Mouse (Mus musculus) neural tube, embryonic 11.5 days (tissue): ENCODE data around the gene Akr7a5. TPM values are rescaled to one million over a fixed set of nuclear protein-coding genes. Genes with fewer than 3 reads are reported as not detected.
A peak's percentile ranks its signal among the peaks of the same experiment; 100 is the strongest.

Source experiments
- ATAC-seq: fragments of 200-750 bp; cut with Nextera tagmentation; 2 replicates; pipeline ENCODE4 v1.8.0; 2017; ENCODE audit warnings: moderate number of reproducible peaks, mild to moderate bottlenecking, moderate TSS enrichment, moderate library complexity; ENCODE audit not compliant: insufficient read depth, low FRiP score, low TSS enrichment
- DNase-seq: peaks from one replicate; pipeline ENCODE4 v3.0.0-alpha.2; 2015; ENCODE audit warnings: low spot score
- H3K27ac ChIP-seq: fragments of 300-500 bp; sonication (generic); 2 replicates; pipeline ENCODE4 v1.5.1; 2014; ENCODE audit warnings: low read depth, mild to moderate bottlenecking, low read length
- H3K27me3 ChIP-seq: fragments of 300-500 bp; sonication (generic); 2 replicates; pipeline ENCODE4 v1.6.1; 2014; ENCODE audit warnings: mild to moderate bottlenecking, low read length, mixed read lengths; ENCODE audit not compliant: control insufficient read depth, insufficient read depth
- H3K36me3 ChIP-seq: fragments of 300-500 bp; sonication (generic); 2 replicates; pipeline ENCODE4 v1.6.1; 2014; ENCODE audit warnings: mild to moderate bottlenecking, low read length, moderate library complexity, mixed read lengths; ENCODE audit not compliant: control insufficient read depth, insufficient read depth
- H3K4me1 ChIP-seq: fragments of 300-500 bp; sonication (generic); 2 replicates; pipeline ENCODE4 v1.6.1; 2014; ENCODE audit warnings: low read length, mixed read lengths; ENCODE audit not compliant: control insufficient read depth, insufficient read depth
- H3K4me2 ChIP-seq: fragments of 300-500 bp; sonication (generic); 2 replicates; pipeline ENCODE4 v1.6.1; 2014; ENCODE audit warnings: low read depth, mild to moderate bottlenecking, moderate library complexity
- H3K4me3 ChIP-seq: fragments of 300-500 bp; sonication (generic); 2 replicates; pipeline ENCODE4 v1.5.1; 2014; ENCODE audit warnings: low read depth, low read length
- H3K9ac ChIP-seq: fragments of 300-500 bp; sonication (generic); 2 replicates; pipeline ENCODE4 v1.6.1; 2014; ENCODE audit warnings: mild to moderate bottlenecking, low read length
- H3K9me3 ChIP-seq: fragments of 300-500 bp; sonication (generic); 2 replicates; pipeline ENCODE4 v1.6.1; 2016; ENCODE audit warnings: low read length; ENCODE audit not compliant: control insufficient read depth
- WGBS: fragments of 180-500 bp; shearing (Covaris S2); extraction: QIAGEN DNeasy Blood & Tissue Kit; methylation state at CpG from one replicate; pipeline ENCODE4 v1.1.7; 2014; 5-methylcytosine and 5-hydroxymethylcytosine counted together
- polyA plus RNA-seq: library from polyadenylated mRNA; unstranded; fragments of >200 nt; fragmentation: Nextera tagmentation; extraction: Ambion mirVana; gene quantifications from 2 replicates; pipeline ENCODE4 v1.2.1, GENCODE M21; 2014

Gene Akr7a5
- polyA plus RNA-seq, 1 experiment from 2014 or later: 73.8 TPM

DNA sequence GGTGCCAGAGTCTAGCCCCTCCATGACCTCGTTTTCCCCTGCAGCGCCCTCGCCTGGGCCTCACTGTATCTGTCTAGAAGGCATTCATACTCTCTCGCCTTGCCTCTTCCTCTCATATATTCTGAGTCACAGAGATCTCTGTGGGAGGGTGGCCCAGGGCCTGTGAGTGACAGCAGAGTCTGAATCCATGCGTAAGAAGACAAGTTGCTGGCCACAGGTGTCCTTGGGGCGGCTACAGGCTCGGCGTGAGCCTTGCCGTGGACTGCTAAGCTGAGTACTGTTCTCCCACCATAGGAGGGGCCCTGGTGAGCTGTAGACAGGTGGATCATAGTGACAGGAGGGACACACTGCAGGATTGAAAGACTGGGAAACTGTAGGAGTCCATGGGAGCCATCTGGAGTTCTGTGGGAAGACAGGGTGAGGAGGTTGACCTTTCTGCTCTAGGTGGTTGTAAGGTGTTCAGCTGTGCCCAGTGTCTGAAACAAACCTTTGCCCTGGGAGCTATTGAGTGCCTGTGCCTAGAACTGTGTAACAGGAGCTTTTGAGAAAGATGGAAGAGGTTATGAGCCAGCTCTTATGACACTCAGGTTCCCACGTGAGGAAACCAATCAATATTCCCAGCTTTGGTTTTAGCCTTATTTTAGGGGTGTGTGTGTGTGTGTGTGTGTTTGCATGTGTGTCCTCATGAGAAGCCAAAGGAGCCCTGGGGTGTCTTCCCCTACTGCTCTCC lies 37.4 kb upstream of the Akr7a5 start:
- no peak for ATAC-seq
- Histone ChIP-seq H3K4me1 (no peaks in the 10 kb centered on the region), H3K27me3 (no peaks in the 10 kb centered on the region), H3K27ac (no peak overlapping the region), H3K9ac (no peak overlapping the region), H3K36me3 (peaks cover 5% of the 10 kb centered on the region), H3K9me3 (no peaks in the 10 kb centered on the region), H3K4me2 (no peak overlapping the region), H3K4me3 (no peak overlapping the region)
- WGBS: 88% methylated on average over 10 of the region's 10 CpGs
- no peak for DNase-seq

DNA sequence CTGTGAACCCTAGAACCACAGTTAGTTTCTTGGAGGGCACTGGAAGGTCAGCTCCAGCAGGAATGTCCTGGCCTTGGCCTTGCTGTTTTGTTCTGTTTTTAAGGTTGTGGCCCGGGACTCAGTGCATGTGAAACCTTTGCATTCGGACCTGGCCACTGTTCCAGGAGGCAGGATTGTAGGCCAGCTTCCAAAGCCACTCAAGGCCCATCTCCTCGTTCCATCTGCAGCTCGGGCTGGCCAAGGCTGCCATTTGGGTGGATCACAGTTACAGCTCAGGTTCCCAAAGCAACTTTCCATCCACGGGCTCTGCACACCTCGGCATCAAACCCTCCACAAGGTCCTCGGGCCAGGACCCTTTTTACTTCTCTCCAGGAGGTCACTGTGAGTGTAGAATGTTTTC lies 36.0 kb upstream of the Akr7a5 start:
- WGBS: 92% methylated on average over 7 of the region's 7 CpGs
- DNase-seq (no peak), ATAC-seq (no peak)
- H3K4me1 ChIP-seq: no peaks in the 10 kb centered on the region
- H3K36me3 ChIP-seq: peaks cover 2% of the 10 kb centered on the region; the same call in 1 of the 2 replicates
- H3K27ac ChIP-seq: no peak overlapping the region
- H3K4me3 ChIP-seq: no peak overlapping the region
- no peaks in the 10 kb centered on the region for H3K9me3 ChIP-seq
- no peak overlapping the region for H3K9ac ChIP-seq
- no peaks in the 10 kb centered on the region for H3K27me3 ChIP-seq
- no peak overlapping the region for H3K4me2 ChIP-seq

DNA sequence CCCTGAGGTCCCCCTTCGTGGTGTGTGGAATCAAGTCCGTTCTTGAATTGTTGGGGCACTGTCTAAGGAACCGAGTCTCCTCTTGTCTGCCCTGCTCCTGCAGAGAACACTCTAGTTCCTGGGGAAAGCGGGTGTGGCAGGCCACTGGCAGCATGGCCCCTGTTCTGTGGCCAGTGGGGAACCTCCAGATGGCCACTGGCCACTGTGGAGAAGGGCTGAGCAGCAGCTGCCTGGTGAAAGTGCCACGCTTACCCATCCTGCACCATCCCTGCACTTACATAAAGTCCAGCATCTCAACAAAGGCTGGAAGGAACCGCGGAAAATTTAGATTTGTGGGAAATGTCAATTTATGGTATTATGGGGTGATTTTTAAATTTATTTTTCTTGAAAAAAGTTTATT lies 34.1 kb upstream of the Akr7a5 start:
- Histone ChIP-seq H3K27ac (no peak overlapping the region), H3K4me2 (no peak overlapping the region), H3K36me3 (peaks cover 2% of the 10 kb centered on the region), H3K9me3 (no peaks in the 10 kb centered on the region), H3K9ac (no peak overlapping the region), H3K4me3 (no peak overlapping the region), H3K4me1 (peaks cover under 1% of the 10 kb centered on the region; the same call in 1 of the 2 replicates), H3K27me3 (no peaks in the 10 kb centered on the region)
- WGBS: 89% methylated on average over 7 of the region's 7 CpGs
- DNase-seq (no peak), ATAC-seq (no peak)

DNA sequence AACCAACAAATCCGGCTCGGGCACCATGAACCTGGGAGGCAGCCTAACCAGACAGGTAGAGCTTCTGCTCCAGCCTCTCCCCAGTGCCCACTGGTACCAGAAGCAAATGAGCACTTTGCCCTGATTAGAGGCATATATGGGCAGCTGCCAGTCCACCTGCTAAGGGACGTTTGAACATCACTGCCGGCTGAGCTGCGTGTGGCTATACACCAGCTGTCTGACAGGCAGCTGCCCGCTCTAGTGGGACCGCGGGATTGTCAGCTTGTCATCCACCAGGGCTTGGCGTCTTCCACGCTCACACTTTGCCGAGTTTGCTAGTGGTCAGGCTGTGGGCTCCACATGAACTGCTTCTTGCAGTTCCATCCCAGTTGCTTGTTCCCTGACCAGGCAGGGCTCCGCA lies 30.0 kb upstream of the Akr7a5 start:
- 92% methylated on average over 12 of the region's 12 CpGs for WGBS
- no peak overlapping the region for H3K9ac ChIP-seq
- H3K27me3 ChIP-seq: no peaks in the 10 kb centered on the region
- no peak for ATAC-seq
- no peaks in the 10 kb centered on the region for H3K9me3 ChIP-seq
- peaks cover 3% of the 10 kb centered on the region for H3K36me3 ChIP-seq
- H3K4me1 ChIP-seq: peaks cover 20% of the 10 kb centered on the region
- H3K4me3 ChIP-seq: no peak overlapping the region
- no peak for DNase-seq
- no peak overlapping the region for H3K27ac ChIP-seq
- H3K4me2 ChIP-seq: no peak overlapping the region

DNA sequence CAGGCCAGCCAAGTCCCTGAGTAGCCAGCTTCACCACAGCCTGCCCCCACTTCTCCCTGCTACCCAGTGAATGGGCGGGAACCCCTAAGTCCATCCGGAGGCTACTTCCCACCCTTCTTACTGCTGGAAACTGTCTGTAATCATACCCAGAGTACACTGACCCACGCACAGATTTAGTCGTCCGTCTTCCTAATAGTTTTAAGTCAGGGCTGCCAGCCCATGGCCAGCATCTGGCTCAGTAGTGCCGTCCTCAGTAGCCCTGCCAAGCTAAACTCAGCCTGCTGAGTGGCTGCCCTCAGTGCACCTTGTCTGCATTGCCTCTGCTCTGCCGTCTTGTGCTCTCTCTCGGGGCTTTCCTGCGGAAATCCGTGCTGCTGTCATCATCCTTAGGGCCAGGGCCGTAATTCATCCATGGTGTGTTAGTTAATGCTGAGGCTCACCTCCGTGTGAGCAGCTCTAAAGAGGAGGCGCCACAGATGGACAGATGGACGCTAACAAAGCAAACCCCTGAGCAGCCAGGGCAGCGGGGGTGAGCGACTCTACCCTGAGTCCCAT lies 28.7 kb upstream of the Akr7a5 start:
- no peak overlapping the region for H3K9ac ChIP-seq
- peaks cover 20% of the 10 kb centered on the region for H3K4me1 ChIP-seq
- DNase-seq (no peak), ATAC-seq (no peak)
- H3K36me3 ChIP-seq: peaks cover 2% of the 10 kb centered on the region
- H3K9me3 ChIP-seq: no peaks in the 10 kb centered on the region
- H3K27me3 ChIP-seq: no peaks in the 10 kb centered on the region
- H3K4me2 ChIP-seq: no peak overlapping the region
- H3K4me3 ChIP-seq: no peak overlapping the region
- 61% methylated on average over 16 of the region's 16 CpGs for WGBS
- peak overlapping the region; percentile 60 for H3K27ac ChIP-seq

DNA sequence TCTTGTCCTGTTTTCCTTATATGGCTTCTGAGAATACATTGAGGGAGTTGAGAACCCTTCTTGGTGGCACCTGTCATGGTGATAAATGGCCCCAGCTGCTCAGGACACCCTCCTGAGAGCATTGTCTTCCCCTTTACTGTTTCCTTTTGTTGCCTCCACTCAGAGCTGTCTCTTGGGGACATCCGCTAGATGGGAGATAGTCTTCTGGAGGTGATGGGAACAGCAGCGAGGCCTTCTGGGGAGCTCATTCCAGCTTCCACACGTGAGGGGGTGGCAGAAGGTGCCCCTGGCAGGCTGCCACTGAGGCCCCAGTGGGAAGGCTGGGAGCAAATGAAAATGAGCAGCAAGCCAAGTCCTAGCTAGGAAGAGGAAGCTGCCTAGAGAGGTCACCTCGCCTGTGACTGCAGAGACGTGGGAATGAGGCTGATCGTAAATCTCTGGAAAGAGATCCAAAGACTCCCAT lies 27.6 kb upstream of the Akr7a5 start:
- Histone ChIP-seq H3K4me2 (no peak overlapping the region), H3K4me3 (no peak overlapping the region), H3K9ac (no peak overlapping the region), H3K4me1 (peaks cover 20% of the 10 kb centered on the region), H3K27me3 (no peaks in the 10 kb centered on the region), H3K36me3 (peaks cover 2% of the 10 kb centered on the region), H3K27ac (peak overlapping the region; percentile 60), H3K9me3 (no peaks in the 10 kb centered on the region)
- 34% methylated on average over 6 of the region's 6 CpGs for WGBS
- peak; percentile 33 for DNase-seq
- ATAC-seq: no peak

DNA sequence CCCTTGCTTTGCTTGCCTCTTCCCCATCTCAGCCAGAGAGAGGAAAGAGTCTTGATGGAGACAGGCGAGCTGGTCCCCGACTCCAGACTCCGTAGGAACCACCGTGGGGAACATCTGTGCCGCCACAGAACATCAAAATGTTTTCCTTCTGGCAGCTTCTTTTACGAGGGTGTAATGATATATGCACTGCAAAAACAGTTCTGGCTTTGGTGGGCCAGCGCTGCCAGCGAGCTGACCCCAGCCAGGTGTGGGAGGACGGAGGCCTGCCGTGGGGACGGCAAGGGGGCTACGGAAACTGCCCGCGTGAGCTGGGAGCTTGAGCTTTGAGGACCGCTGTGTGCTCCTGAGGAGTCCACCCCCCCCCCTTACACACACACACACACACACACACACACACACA lies 25.7 kb upstream of the Akr7a5 start:
- H3K4me3 ChIP-seq: no peak overlapping the region
- no peak overlapping the region for H3K27ac ChIP-seq
- ATAC-seq (no peak), DNase-seq (no peak)
- H3K36me3 ChIP-seq: peaks cover 4% of the 10 kb centered on the region
- 78% methylated on average over 15 of the region's 15 CpGs for WGBS
- no peak overlapping the region for H3K9ac ChIP-seq
- H3K9me3 ChIP-seq: no peaks in the 10 kb centered on the region
- H3K4me2 ChIP-seq: no peak overlapping the region
- no peaks in the 10 kb centered on the region for H3K27me3 ChIP-seq
- peaks cover 20% of the 10 kb centered on the region for H3K4me1 ChIP-seq

DNA sequence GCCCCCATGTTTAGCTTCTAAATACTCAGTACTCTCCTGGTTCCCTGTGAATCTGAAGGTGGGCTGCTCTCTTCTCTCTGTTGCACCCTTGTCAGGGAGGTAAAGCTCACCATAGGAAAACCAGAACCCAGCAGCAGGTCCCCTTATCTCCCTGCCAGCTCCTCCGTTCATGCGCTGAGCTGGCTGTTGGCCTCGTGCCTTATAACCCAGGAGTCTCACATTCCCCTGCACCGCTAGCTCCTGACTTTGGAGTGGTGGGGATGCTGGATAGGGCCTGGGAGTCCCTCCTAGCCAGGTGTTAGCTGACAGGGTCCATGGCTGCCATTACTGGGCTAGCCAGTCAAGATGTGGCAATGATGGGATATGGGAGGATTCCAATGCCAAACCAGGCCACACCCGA lies 24.3 kb upstream of the Akr7a5 start:
- no peak overlapping the region for H3K9ac ChIP-seq
- H3K36me3 ChIP-seq: peaks cover 6% of the 10 kb centered on the region; the same call in 1 of the 2 replicates
- H3K27ac ChIP-seq: no peak overlapping the region
- 90% methylated on average over 5 of the region's 5 CpGs for WGBS
- H3K4me1 ChIP-seq: peaks cover 20% of the 10 kb centered on the region
- no peaks in the 10 kb centered on the region for H3K27me3 ChIP-seq
- H3K4me2 ChIP-seq: no peak overlapping the region
- ATAC-seq (no peak), DNase-seq (no peak)
- no peak overlapping the region for H3K4me3 ChIP-seq
- no peaks in the 10 kb centered on the region for H3K9me3 ChIP-seq
